Mouse (Mus musculus) erythroblast, embryonic 14.5 days (primary cell): Measurements from ENCODE around the gene Fam47e.

Source experiments
- GATA1 ChIP-seq: IDR thresholded peaks from 2 replicates; pipeline ENCODE4 v1.6.1; 2012; ENCODE audit warnings: low read length, inconsistent platforms, mixed read lengths
- TAL1 ChIP-seq: IDR thresholded peaks from 3 replicates; pipeline ENCODE4 v1.6.1; 2012; ENCODE audit warnings: low read length, inconsistent platforms, mixed read lengths

GRCm38 (mm10) chr5:92508853-92509252 lies 46.0 kb upstream of the Fam47e start:
- TF ChIP-seq GATA1 (no peak), TAL1 (no peak)
